10 mouse cellular contexts compared by ENCODE assay signal in genomic region chr12:54683182-54683581, GRCm38 (mm10). TPM values are rescaled to one million over a fixed set of nuclear protein-coding genes. Genes with fewer than 3 reads are reported as not detected.
DNase-seq lines count a peak whose midpoint lies in the region; TF ChIP-seq lines count a peak whose summit lies in the region.
"Had no signal": no experiment of that assay in that cellular context is flagged by ENCODE, and none has a peak within 500 bp of the region (broad histone marks: within the 10 kb centered on the region; RNA-seq: fewer than 3 reads in every experiment).

No protein-coding gene starts in this region.

- no peak overlapping the region for H3K4me3 ChIP-seq in lung, adult 2 months (replicated peaks; ENCODE audit: extremely low read depth, low read depth, low read length)
- H3K4me3 ChIP-seq in bone marrow, adult 2 months (replicated peaks; ENCODE audit: control insufficient read depth, low read depth, low read length): no peak overlapping the region
- H3K4me3 ChIP-seq: myocyte had no signal

- no peak overlapping the region for H3K27ac ChIP-seq in bone marrow, adult 2 months (ENCODE audit: control insufficient read depth, insufficient read depth, low read depth, low read length, poor library complexity)

- 28% methylated on average over 1 of the region's 1 CpGs for WGBS in lung, adult 2 months
- 24% methylated on average over 1 of the region's 1 CpGs for WGBS in bone marrow, adult 2 months

- TF ChIP-seq POLR2A in lung, adult 2 months (IDR thresholded peaks at IDR 0.05; ENCODE audit: borderline replicate concordance, extremely low read depth, low read depth, low read length): no peak
- no peak for TF ChIP-seq POLR2A in bone marrow, adult 2 months (IDR thresholded peaks at IDR 0.05; ENCODE audit: borderline replicate concordance, control insufficient read depth, low read depth, low read length)

- peak; percentile 34 for DNase-seq in embryo, embryonic 10 days (ENCODE audit: low spot score)
- DNase-seq in embryo, embryonic 9.5 days (ENCODE audit: extremely low spot score): no peak
- DNase-seq in lung, adult 2 months: no peak
- no peak for DNase-seq in lung, postnatal 4 days
- DNase-seq in retina, embryonic 14.5 days (ENCODE audit: low spot score): peak; percentile 53
- no peak for DNase-seq in testis, postnatal 10 days (ENCODE audit: low spot score)
- DNase-seq in cerebellum, postnatal 25 days: no peak
- DNase-seq: spleen, adult 18-20 months had no signal

- no peaks in the 10 kb centered on the region for H3K4me1 ChIP-seq in lung, adult 2 months (ENCODE audit: control insufficient read depth, insufficient read depth, low read length)
- no peaks in the 10 kb centered on the region; the same call in none of the 2 replicates for H3K4me1 ChIP-seq in bone marrow, adult 2 months (ENCODE audit: control insufficient read depth, insufficient read depth, low read length)

- TF ChIP-seq CTCF in lung, adult 2 months (IDR thresholded peaks at IDR 0.05; ENCODE audit: insufficient read depth, low read length): peak; percentile 39; the same call in 1 of the 2 replicates
- peak; percentile 49 for TF ChIP-seq CTCF in bone marrow, adult 2 months (IDR thresholded peaks at IDR 0.05; ENCODE audit: control insufficient read depth, insufficient read depth, low read length)

RNA-seq across cellular contexts. Expression of gene Eapp, which starts 12.5 kb away (rescaled TPM):
- polyA plus RNA-seq in lung, adult 2 months (2012; rRNA removed): 9.5 and 10.2 TPM in 2 replicates
- polyA plus RNA-seq in bone marrow, adult 2 months (2011; ENCODE audit: insufficient read depth, insufficient read length, low replicate concordance, missing spikeins): 25.2 and 50.9 TPM in 2 replicates

RNA-seq across cellular contexts. Expression of gene Sptssa, which starts 26.8 kb away (rescaled TPM):
- 67.1 and 82.2 TPM in 2 replicates for polyA plus RNA-seq in lung, adult 2 months (2012; rRNA removed)
- 14.8 and 28.0 TPM in 2 replicates for polyA plus RNA-seq in bone marrow, adult 2 months (2011; ENCODE audit: insufficient read depth, insufficient read length, low replicate concordance, missing spikeins)

Comparison
In these comparisons a context has a peak if more than half of its experiments do, and no peak if none do; other contexts are left out.
1. DNase-seq: peak in embryo, embryonic 10 days (single experiment) and retina, embryonic 14.5 days (single experiment); none in embryo, embryonic 9.5 days (single experiment), lung, adult 2 months (single experiment), lung, postnatal 4 days (0 of 2), testis, postnatal 10 days (single experiment) and cerebellum, postnatal 25 days (0 of 2).